Mouse (Mus musculus): ENCODE measurements around the gene Sh3bp4.

The Sh3bp4 gene

DNA sequence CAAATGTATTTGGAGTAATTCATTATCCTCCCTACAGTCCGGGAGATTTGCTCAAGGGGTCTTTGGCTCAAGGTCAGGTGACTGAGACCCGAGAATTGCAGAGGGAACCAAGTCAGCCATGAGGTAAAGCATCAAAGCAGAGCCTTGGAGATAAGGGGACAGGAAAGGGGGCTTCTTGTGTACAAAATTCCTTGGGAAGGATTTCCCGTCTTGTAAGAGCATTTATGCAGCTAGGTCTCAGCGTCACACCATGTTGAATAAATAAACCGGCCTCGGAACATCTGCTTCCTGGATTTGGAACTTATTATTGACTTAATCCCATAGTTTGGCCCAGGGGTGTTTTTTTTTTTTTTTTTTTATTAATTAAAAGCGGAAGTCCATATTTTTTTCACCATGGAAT, 120.4 kb downstream of the Sh3bp4 start:
- DNase-seq: no peak

DNA sequence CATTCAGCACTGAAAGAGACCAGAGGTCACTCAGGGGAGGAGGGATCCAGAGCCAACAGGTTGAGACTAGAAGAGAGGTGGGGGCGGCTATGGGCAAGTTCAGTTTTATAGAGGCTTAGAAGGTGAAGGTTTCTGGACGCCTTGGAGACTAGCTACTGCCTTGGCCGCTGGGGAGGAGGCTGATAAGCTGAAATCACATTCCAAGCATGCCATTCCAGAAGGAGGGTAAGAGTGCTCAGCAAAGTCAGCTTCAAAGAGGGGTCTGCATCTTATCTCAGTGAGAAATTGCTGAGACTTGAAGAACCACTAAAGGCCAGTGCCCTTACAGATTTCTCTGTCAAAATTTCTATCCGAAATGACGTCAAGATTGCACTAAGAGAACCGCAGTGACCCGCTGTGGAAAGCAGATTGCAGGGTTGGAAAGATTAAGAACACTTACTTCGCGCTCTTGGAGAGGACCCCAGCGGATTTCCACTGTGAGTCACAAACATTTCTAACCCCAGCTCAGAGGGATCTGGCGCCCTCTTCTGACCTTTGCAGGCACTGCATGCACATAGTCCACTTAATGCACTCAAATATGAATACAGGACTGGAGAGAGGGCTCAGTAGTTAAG, 121.0 kb downstream of the Sh3bp4 start:
- no peak for DNase-seq

DNA sequence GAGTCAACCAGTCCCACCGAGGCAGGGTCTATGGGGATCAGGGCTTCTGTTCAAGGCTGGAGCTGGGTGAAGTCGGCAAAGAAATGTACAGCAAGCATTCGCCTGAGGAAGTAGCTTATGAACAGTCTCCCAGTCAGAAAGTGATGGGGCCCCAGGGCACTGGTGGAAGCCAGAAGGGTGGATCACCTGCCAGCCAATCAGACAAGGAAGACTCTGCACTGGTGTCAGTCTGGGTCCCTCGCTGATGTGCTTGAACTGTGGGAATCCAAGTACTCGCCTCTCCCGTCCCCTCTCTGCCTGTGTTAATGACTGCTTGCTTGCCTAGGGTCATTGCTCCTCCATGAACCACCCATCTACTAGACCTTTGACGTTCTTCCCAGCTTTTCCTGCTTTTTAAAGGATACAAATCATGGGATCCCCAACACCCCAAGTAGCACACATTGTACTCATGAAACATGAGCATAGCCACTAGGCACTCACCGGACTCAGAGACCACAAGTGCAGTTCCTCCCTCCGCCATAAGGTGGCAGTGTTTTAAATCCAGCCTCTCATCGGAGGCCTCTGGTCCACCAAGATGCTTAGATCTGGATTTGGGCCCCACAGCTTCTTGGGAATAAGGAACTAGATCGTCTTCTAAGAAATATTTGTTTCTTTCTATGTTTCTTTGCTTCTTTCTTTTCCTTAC, 122.5 kb downstream of the Sh3bp4 start:
- no peak for DNase-seq

DNA sequence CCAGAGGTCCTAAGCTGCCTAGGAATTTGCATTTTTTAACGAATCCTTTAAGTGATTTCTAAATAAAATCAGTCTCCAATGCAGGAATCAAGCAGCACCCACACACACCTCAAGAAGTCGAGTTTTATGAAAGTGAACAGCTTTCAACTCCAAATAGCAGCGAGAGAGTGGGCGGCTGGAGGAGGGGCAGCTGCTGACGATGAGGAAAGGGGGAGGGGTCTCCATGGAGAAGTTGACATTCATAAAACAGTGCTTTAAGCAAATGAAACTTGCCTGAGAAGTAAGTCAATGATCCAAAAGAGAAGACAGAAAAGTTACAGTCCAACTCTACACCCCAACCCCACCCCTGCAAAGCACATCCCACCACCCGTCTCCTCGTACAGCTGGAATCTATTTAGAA, 123.4 kb downstream of the Sh3bp4 start:
- peak; percentile 40 for DNase-seq

DNA sequence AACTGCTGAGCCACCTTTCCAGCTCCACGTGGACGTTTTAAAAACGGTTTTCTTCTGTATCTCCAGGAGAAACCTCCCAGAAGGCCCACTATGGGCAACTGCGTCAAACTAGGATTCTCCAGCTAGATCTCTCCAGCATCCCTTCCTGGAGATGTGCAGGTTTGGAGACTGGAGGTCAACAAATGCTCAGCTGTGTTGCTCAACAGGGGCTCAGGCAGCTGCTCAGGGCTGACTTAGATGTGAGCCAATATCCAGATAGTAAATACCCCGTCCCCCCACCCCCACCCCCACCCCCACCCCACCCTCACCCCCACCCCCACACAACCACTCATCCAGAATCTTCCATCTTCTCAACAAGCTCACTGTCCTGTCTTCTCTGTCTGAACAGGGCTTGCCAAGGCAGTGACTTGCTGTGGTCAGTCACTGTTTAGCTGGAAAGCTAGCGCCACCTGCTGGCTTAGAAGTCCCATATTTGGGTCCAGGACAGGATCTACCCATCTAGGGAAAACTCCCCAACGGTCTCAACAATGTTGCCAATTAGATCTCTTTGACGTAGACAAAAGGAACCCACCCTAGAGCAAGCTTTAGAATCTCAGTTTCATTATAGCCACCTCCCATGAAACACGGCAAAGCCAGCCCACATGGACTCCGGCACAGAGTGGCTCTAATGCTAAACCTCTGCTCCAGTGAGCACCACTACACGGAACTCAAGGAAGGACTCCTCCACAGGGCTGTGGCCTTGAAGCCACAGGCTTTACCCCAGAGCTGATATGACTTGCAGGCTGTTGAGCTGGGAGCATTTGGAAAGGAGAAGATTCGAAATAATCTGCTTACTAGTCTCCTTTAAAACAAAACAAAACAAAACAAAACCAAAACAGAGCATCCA, 125.9 kb downstream of the Sh3bp4 start:
- DNase-seq: peak; percentile 71

Data from right cerebral cortex, postnatal 25 days (tissue).